Mouse (Mus musculus) bone marrow macrophage, adult 2 months (primary cell): ENCODE results near the gene Vwc2l. TPM values are rescaled to one million over a fixed set of nuclear protein-coding genes. Genes with fewer than 3 reads are reported as not detected.

Experiments used
- H3K27ac ChIP-seq: 2 replicates; pipeline ENCODE4 v1.5.1; 2012; ENCODE audit warnings: low read depth, low read length; ENCODE audit not compliant: insufficient read depth
- H3K4me1 ChIP-seq: 2 replicates; pipeline ENCODE4 v1.6.1; 2012; ENCODE audit warnings: low read length; ENCODE audit not compliant: control insufficient read depth, insufficient read depth
- H3K4me3 ChIP-seq: 2 replicates; pipeline ENCODE4 v1.5.1; 2012; ENCODE audit warnings: mild to moderate bottlenecking, low read length, moderate library complexity; ENCODE audit not compliant: insufficient read depth
- CTCF ChIP-seq: IDR thresholded peaks from 2 replicates; pipeline ENCODE4 v1.5.1; 2012; ENCODE audit warnings: low read depth, mild to moderate bottlenecking, low read length, moderate library complexity
- POLR2A ChIP-seq: IDR thresholded peaks from 2 replicates; pipeline ENCODE4 v1.6.1; 2012; ENCODE audit warnings: mild to moderate bottlenecking, low read depth, low read length, borderline replicate concordance
- polyA plus RNA-seq: library from polyadenylated mRNA; stranded (reverse); fragments of >200 nt; gene quantifications from 2 replicates; pipeline ENCODE4 v1.2.4, GENCODE M21; 2012; ENCODE audit not compliant: missing spikeins, insufficient read depth, insufficient read length

Gene Vwc2l
- polyA plus RNA-seq, 1 experiment, result not detected

- Histone ChIP-seq H3K27ac (no peak overlapping the region), H3K4me1 (no peaks in the 10 kb centered on the region), H3K4me3 (no peak overlapping the region)
- TF ChIP-seq POLR2A, result no peak
- no peak for TF ChIP-seq CTCF
Observed at GRCm38 (mm10) chr1:70833262-70833661, 107.7 kb downstream of the Vwc2l start.

GRCm38 (mm10) chr1:70842222-70842621 lies 116.7 kb downstream of the Vwc2l start:
- no peaks in the 10 kb centered on the region for H3K4me1 ChIP-seq
- TF ChIP-seq POLR2A, result no peak
- no peak for TF ChIP-seq CTCF
- H3K4me3 ChIP-seq, result no peak overlapping the region

GRCm38 (mm10) chr1:70845276-70845675 lies 119.8 kb downstream of the Vwc2l start:
- no peak for TF ChIP-seq CTCF
- no peak for TF ChIP-seq POLR2A
- no peaks in the 10 kb centered on the region for H3K4me1 ChIP-seq
- H3K4me3 ChIP-seq, result no peak overlapping the region
- H3K27ac ChIP-seq, result no peak overlapping the region

More at GRCm38 (mm10) chr1:70842222-70842621, 116.7 kb downstream of the Vwc2l start:
- H3K27ac ChIP-seq, result no peak overlapping the region

DNA sequence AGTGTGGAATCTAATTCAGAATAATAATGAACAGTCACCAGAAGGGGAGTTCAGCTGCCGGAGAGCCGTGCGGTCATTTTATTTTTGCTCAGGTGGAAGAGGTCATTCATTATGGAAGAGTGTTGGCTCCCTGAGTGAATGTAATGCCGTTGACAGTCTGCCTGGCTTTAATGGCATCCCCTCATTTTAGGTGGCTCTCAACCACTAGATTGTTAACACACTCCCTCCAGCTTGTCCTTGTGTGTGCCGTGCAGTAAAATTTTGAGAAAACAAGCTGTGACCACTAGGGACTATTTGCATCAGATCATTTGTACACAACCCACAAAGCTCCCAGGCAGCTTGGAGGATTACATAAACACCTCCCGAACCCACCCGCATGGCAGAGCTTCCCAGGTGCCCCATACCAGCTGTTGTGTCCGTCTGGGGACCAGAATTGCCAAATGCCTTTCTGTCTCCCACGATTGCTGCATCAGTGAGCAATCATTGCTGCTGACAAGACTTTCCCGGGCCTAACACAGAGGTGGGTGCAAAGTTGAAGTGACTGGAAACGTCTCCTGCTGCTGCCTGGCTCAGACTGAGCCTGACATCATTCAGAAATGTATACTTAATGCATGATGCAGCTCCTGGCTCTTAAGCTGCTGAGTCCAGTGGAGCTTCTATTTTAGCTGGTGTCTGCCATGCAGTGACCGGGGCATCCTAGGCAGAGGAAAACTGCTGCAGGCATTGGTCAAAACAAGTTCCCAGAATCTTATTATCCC lies 126.3 kb downstream of the Vwc2l start:
- TF ChIP-seq POLR2A, result no peak
- no peak for TF ChIP-seq CTCF
- no peak overlapping the region for H3K4me3 ChIP-seq
- H3K4me1 ChIP-seq, result no peaks in the 10 kb centered on the region
- no peak overlapping the region for H3K27ac ChIP-seq

DNA sequence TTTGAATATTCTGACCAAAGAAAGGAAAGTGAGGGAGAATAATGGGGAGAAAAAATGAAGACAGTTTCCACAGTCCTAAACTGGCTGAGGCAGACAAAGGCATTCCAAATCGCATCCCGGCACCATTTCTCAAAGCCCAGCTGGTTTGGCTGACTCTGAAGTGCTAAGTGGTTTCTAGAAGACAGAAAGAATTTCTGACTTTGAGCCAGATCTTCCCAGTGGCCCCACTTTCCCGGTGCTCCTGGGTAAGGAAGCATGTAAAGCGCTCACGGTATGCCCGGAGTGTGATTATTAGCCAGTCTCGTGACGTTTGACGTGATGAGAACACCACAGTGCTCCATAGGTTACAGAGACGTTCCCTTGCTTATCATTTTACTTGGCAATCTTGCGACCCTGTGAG lies 127.9 kb downstream of the Vwc2l start:
- TF ChIP-seq CTCF, result no peak
- TF ChIP-seq POLR2A, result no peak
- no peak overlapping the region for H3K4me3 ChIP-seq
- H3K4me1 ChIP-seq, result no peaks in the 10 kb centered on the region
- no peak overlapping the region for H3K27ac ChIP-seq

GRCm38 (mm10) chr1:70855912-70856311 lies 130.4 kb downstream of the Vwc2l start:
- Histone ChIP-seq H3K4me1 (no peaks in the 10 kb centered on the region), H3K27ac (no peak overlapping the region), H3K4me3 (no peak overlapping the region)
- TF ChIP-seq CTCF, result no peak
- TF ChIP-seq POLR2A, result no peak

GRCm38 (mm10) chr1:70861672-70862071 lies 136.2 kb downstream of the Vwc2l start:
- no peak for TF ChIP-seq POLR2A
- no peak for TF ChIP-seq CTCF
- Histone ChIP-seq H3K4me3 (no peak overlapping the region), H3K27ac (no peak overlapping the region), H3K4me1 (no peaks in the 10 kb centered on the region)

GRCm38 (mm10) chr1:70866137-70866536 lies 140.6 kb downstream of the Vwc2l start:
- Histone ChIP-seq H3K4me1 (no peaks in the 10 kb centered on the region), H3K4me3 (no peak overlapping the region), H3K27ac (no peak overlapping the region)
- no peak for TF ChIP-seq POLR2A
- no peak for TF ChIP-seq CTCF

- Histone ChIP-seq H3K4me1 (no peaks in the 10 kb centered on the region), H3K4me3 (no peak overlapping the region), H3K27ac (no peak overlapping the region)
- no peak for TF ChIP-seq CTCF
- no peak for TF ChIP-seq POLR2A
Observed at GRCm38 (mm10) chr1:70880496-70880895, 155.0 kb downstream of the Vwc2l start.

DNA sequence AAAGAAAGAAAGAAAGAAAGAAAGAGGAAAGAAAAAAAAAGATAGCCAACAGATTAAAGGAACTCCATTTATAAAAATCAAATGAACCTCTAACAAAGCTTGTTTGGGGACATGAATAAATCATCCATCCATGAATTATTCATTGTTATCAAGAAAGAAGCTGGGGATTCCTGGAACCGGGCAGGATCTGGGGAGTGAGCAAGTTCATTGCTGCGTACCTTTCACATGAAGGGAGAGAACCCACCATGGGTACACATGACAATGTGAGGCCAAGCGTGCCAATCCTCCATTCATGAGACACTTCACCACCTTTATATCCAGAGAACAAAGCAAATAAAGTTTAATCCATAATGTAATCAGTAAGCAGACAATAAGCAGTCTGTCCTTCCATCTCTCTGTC lies 155.8 kb downstream of the Vwc2l start:
- TF ChIP-seq CTCF (no peak), POLR2A (no peak)
- H3K4me1 ChIP-seq, result no peaks in the 10 kb centered on the region
- H3K4me3 ChIP-seq, result no peak overlapping the region
- H3K27ac ChIP-seq, result no peak overlapping the region

GRCm38 (mm10) chr1:70884156-70884555 lies 158.6 kb downstream of the Vwc2l start:
- H3K4me3 ChIP-seq, result no peak overlapping the region
- no peaks in the 10 kb centered on the region for H3K4me1 ChIP-seq
- H3K27ac ChIP-seq, result no peak overlapping the region
- TF ChIP-seq CTCF (no peak), POLR2A (no peak)
